Mouse (Mus musculus) kidney, postnatal 14 days (tissue): ENCODE measurements at regions not wholly inside any gene's neighbourhood (a gene's known extent, or its start where the extent isn't known, plus 50 kb on each side); places are given as distances from the start of the nearest gene placed in this dataset.

Source experiments
- DNase-seq: peaks from one replicate; pipeline ENCODE4 v3.0.0; 2022; ENCODE audit warnings: mixed read lengths

- no peak for DNase-seq
Measured at GRCm38 (mm10) chr1:189081267-189081666, 73.6 kb upstream of the Kctd3 start.

- peak; percentile 34 for DNase-seq
Measured at GRCm38 (mm10) chr1:189080797-189081196, 73.2 kb upstream of the Kctd3 start.

GRCm38 (mm10) chr1:189079451-189080410 is 72.1 kb upstream of the Kctd3 start:
- no peak for DNase-seq

GRCm38 (mm10) chr1:189077861-189078260 is 70.2 kb upstream of the Kctd3 start:
- DNase-seq: no peak

GRCm38 (mm10) chr1:189076276-189076675 is 68.6 kb upstream of the Kctd3 start:
- DNase-seq: peak; percentile 11

- peak; percentile 25 for DNase-seq
Measured at GRCm38 (mm10) chr1:189075671-189076070, 68.0 kb upstream of the Kctd3 start.

GRCm38 (mm10) chr1:189072516-189072915 is 64.9 kb upstream of the Kctd3 start:
- DNase-seq: no peak

GRCm38 (mm10) chr1:189068204-189068603 is 60.6 kb upstream of the Kctd3 start:
- no peak for DNase-seq

- DNase-seq: no peak
Measured at GRCm38 (mm10) chr1:189067204-189067960, 59.7 kb upstream of the Kctd3 start.

GRCm38 (mm10) chr1:189066446-189067151 is 59.0 kb upstream of the Kctd3 start:
- DNase-seq: no peak

- no peak for DNase-seq
Measured at GRCm38 (mm10) chr1:189065152-189065910, 57.7 kb upstream of the Kctd3 start.

GRCm38 (mm10) chr1:189064629-189065028 is 57.0 kb upstream of the Kctd3 start:
- DNase-seq: no peak

- DNase-seq: no peak
Measured at GRCm38 (mm10) chr1:189063699-189064098, 56.1 kb upstream of the Kctd3 start.

GRCm38 (mm10) chr1:189063209-189063608 is 55.6 kb upstream of the Kctd3 start:
- no peak for DNase-seq
